Mouse (Mus musculus) frontal cortex, adult (tissue): ENCODE data around the gene Cfap57.
"Not testable (repeated sequence)": the region's sequence is repeated elsewhere in the genome, so short reads cannot be mapped to it uniquely, and the experiment has no call there.

Experiments
- ATAC-seq: cut with Nextera tagmentation; 2 replicates; pipeline ENCODE4 v1.9.2; 2017; ENCODE audit warnings: mild to moderate bottlenecking, moderate library complexity, mixed read lengths; ENCODE audit not compliant: low TSS enrichment

The Cfap57 gene

GRCm38 (mm10) chr4:118518208-118518607 lies 102.4 kb downstream of the Cfap57 start:
- no peak for ATAC-seq

GRCm38 (mm10) chr4:118517497-118518146 lies 103.0 kb downstream of the Cfap57 start:
- ATAC-seq: no peak

- ATAC-seq: no peak
Measured at GRCm38 (mm10) chr4:118516699-118517496, 103.7 kb downstream of the Cfap57 start.

GRCm38 (mm10) chr4:118509050-118509449 lies 111.5 kb downstream of the Cfap57 start:
- ATAC-seq: no peak

GRCm38 (mm10) chr4:118507171-118507570 lies 113.4 kb downstream of the Cfap57 start:
- ATAC-seq: not testable (repeated sequence)

GRCm38 (mm10) chr4:118505551-118505950 lies 115.0 kb downstream of the Cfap57 start:
- ATAC-seq: no peak
